Mouse (Mus musculus) CD8-positive naive resting alpha-beta T cell, adult 2 months (primary cell): ENCODE measurements around the gene Gal3st3.
A peak's percentile ranks its signal among the peaks of the same experiment; 100 is the strongest.

Experiments used
- DNase-seq, 2 experiments: peaks; one replicate each; pipeline ENCODE4 v3.0.0; 2022; ENCODE audit warnings: low read depth in 2 of 2, low spot score in 2 of 2

Gene Gal3st3

GRCm38 (mm10) chr19:5297903-5298800 lies at the start of gene Gal3st3:
Gene Gal3st3 (plus strand): TSS chr19:5298331.
- no peak for DNase-seq

- peak; percentile 37 to 70 for DNase-seq
Measured at GRCm38 (mm10) chr19:5257140-5257539, 41.0 kb upstream of the Gal3st3 start.

- DNase-seq = no peak
Measured at GRCm38 (mm10) chr19:5267015-5267414, 31.1 kb upstream of the Gal3st3 start.

- DNase-seq = no peak
Measured at GRCm38 (mm10) chr19:5268017-5268416, 30.1 kb upstream of the Gal3st3 start.

GRCm38 (mm10) chr19:5268875-5269274 lies 29.3 kb upstream of the Gal3st3 start:
- DNase-seq = no peak

GRCm38 (mm10) chr19:5269392-5269791 lies 28.7 kb upstream of the Gal3st3 start:
- no peak for DNase-seq

GRCm38 (mm10) chr19:5271430-5271829 lies 26.7 kb upstream of the Gal3st3 start:
- DNase-seq = no peak

GRCm38 (mm10) chr19:5272326-5272795 lies 25.8 kb upstream of the Gal3st3 start:
- DNase-seq = peak; percentile 17 to 22

- DNase-seq = peak; percentile 80 to 87
Measured at GRCm38 (mm10) chr19:5272801-5273733, 25.1 kb upstream of the Gal3st3 start, which contains the start of gene Pacs1. Gene Pacs1 (minus strand): TSS chr19:5273119.

GRCm38 (mm10) chr19:5273916-5274315 lies 24.2 kb upstream of the Gal3st3 start:
- no peak for DNase-seq

GRCm38 (mm10) chr19:5274641-5275040 lies 23.5 kb upstream of the Gal3st3 start:
- DNase-seq = no peak

GRCm38 (mm10) chr19:5275736-5276135 lies 22.4 kb upstream of the Gal3st3 start:
- no peak for DNase-seq

- DNase-seq = no peak
Measured at GRCm38 (mm10) chr19:5276531-5276930, 21.6 kb upstream of the Gal3st3 start.

GRCm38 (mm10) chr19:5277140-5277539 lies 21.0 kb upstream of the Gal3st3 start:
- no peak for DNase-seq

- DNase-seq = no peak
Measured at GRCm38 (mm10) chr19:5278381-5278780, 19.8 kb upstream of the Gal3st3 start.

GRCm38 (mm10) chr19:5294972-5295735 lies 3.0 kb upstream of the Gal3st3 start, which contains the start of gene Sf3b2:
Gene Sf3b2 (minus strand): TSS chr19:5295455.
- peak; percentile 96 for DNase-seq

GRCm38 (mm10) chr19:5295736-5296075 lies 2.4 kb upstream of the Gal3st3 start:
- DNase-seq = no peak

GRCm38 (mm10) chr19:5296630-5297029 lies 1.5 kb upstream of the Gal3st3 start:
- DNase-seq = no peak

GRCm38 (mm10) chr19:5300588-5300987 lies 2.5 kb downstream of the Gal3st3 start:
- DNase-seq = no peak

- peak; percentile 69 to 77 for DNase-seq
Measured at GRCm38 (mm10) chr19:5302455-5302854, 4.3 kb downstream of the Gal3st3 start.

- DNase-seq = no peak
Measured at GRCm38 (mm10) chr19:5306279-5306678, 8.1 kb downstream of the Gal3st3 start.
